Mouse (Mus musculus) heart, postnatal 10 days (tissue): ENCODE results near the gene Gm37240. TPM values are rescaled to one million over a fixed set of nuclear protein-coding genes. Genes with fewer than 3 reads are reported as not detected.

ENCODE experiments used
- DNase-seq, 2 experiments: peaks; one replicate each; pipeline ENCODE4 v3.0.0; 2021
- intact Hi-C: fragments of 180-260 bp; cut with DNase I; formaldehyde crosslinking; loops from one replicate; pipeline ENCODE4 v1.15.1; 2025
- total RNA-seq, 2 experiments: library from RNA; stranded (reverse); gene quantifications; 2 replicates each; pipeline ENCODE4 v1.2.3; 2021

Gene Gm37240
- total RNA-seq, 2 experiments from 2014 or later = 21.2 to 37.3 TPM

DNA sequence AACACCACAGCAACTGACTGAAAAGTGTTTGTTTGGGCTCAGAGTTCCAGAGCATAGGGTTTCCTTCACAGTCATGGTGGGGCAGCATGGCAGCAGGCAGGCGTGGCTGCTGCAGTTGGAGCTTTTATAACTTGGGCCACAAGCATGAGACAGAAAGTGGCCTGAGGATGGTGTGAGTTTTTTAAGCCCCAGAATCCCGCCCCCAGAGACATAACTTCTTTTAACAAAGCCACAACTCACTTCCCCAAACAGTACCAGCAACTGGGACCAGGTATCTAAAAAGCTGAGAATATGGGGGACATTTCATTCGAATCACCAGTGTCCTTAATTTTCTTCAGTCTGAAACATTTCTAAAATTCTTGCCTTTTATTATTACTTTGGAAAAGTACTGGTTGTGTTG lies 1049.3 kb downstream of the Gm37240 start:
- intact Hi-C loops = no loop called here
- no peak for DNase-seq

GRCm38 (mm10) chr3:84836029-84836428 lies 1051.3 kb downstream of the Gm37240 start:
- intact Hi-C loops = no loop called here
- no peak for DNase-seq

DNA sequence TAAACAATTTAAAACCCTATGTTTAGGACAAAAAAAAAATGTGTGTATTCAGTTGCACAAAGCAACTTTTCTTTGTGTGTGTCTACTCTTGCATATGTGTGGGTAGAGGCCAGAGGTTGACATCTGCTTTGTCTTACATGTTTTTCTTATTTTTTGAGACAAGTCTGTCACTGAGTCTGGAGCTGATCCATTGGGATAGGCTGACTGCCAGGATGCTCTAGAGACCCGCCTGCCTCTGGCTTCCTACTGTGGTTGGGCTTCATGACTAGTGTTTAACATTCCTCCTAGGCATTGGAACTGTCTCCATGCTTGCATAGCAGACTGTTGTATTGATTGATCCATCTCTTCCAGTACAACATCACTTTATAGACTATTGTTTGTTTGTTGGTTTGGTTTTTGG lies 1058.0 kb downstream of the Gm37240 start:
- intact Hi-C loops = no loop called here
- DNase-seq = no peak

DNA sequence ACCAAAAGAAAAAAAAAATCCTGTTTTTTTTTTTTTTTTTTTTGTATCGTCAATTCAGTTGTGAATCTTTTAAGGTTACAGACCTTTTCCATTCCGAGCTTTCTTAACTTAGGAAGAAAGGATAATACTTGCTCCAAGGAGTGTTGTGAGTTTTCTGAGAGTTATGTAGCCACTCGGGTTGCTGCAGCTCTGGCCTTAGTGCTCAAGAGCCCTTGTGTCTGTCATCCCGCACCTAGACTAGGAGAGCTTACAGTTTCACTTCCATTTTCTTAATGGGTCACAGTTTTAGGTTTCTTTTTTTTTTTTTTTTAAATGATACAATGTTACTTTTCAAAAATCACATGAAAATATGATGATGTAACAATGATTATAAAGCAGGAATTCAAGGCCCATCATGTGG lies 1059.7 kb downstream of the Gm37240 start:
- DNase-seq = no peak
- intact Hi-C loops = no loop called here

DNA sequence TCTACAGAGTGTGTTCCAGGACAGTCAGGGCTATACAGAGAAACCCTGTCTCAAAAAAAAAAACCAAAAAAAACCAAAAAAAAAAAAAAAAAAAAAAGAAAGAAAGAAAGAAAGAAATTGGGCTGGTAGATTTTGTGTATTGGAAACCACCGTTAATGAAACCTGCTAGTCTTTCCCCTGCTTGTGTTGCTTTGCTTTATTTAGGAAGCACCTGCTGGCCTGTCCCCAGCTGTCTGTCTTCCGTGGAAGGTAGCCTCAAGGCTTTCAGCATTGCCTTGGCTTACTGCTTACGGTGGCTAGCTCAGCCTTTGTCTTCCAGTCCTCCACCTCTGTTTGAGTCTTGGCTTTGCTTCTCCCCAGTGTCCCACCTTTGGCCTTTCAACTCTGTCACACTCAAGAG lies 1060.4 kb downstream of the Gm37240 start:
- no peak for DNase-seq
- intact Hi-C loops = no loop called here

DNA sequence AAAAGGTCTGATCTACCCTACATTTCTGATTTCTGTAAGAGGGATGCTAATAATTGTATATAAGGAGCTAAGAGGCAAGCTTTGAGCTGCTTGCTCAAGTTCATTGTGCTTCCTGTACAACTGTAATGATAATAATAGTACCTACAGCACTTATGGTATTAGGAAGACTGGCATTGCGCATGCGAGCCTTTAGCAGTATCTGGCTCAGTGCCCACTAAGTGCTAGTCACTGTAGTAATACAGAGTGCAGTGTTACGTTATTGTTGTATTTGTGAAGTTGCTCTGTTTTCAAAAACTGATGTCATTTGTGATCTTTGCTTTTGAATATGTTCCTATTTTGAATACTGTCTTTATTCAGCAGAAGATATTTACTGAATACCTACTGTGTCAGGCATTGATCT lies 1060.9 kb downstream of the Gm37240 start:
- DNase-seq = peak; percentile 38 to 53
- intact Hi-C loops = no loop called here

DNA sequence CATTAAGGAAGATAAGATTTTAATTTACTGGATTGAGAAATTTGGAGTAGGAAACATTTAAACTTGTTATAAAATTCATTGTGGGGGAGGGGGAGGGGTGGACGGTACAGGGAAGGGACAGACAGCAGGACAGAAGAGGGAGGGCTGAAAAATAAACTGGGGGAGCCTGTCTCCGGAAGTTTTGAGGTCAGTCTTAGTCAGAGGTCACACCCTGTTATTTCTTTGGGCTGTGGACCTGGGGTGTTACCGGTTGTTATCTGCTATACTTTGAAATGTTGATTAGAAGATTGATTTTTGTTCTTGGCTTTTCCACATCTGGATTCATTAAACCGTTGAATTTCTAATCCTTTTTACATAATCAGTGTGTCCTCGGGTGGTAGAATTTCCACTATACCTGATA lies 1061.3 kb downstream of the Gm37240 start:
- intact Hi-C loops = no loop called here

DNA sequence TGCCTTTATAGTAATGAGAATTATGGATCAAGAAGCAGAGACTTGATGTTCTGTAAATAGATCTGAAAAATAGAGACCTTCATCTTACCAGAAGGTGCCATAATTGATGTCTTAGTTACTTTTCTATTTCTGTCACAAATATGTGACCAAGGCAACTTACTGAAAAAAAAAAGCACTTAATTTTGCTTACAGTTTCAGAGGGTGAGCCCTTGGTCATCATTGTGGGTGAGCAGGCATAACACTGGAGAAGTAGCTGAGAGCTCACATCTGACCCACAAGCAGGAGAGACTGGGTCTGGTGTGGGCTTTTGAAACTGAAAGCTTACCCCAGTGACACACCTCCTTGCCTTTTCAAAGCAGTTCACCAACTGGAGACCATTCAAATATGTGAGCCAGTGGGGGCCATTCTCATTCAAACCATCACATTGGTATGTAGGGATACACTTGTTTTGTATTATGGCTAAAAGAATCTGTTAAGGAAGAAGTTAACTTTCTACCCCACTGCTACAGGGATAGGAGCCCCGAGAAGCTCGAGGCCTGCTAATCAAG lies 1066.6 kb downstream of the Gm37240 start:
- intact Hi-C loops = no loop called here
- no peak for DNase-seq

More for the DNA sequence above, 1061.3 kb downstream of the Gm37240 start:
- DNase-seq = no peak

- no peak for DNase-seq
- intact Hi-C loops = no loop called here
Measured at GRCm38 (mm10) chr3:84816951-84817350, 1070.4 kb downstream of the Gm37240 start.

GRCm38 (mm10) chr3:84815461-84815860 lies 1071.9 kb downstream of the Gm37240 start:
- intact Hi-C loops = no loop called here
- peak; percentile 51 to 56 for DNase-seq

- intact Hi-C loops = no loop called here
- DNase-seq = no peak
Measured at GRCm38 (mm10) chr3:84814762-84815381, 1072.4 kb downstream of the Gm37240 start, which contains the start of gene Fbxw7. Fbxw7 (plus strand) TSS chr3:84815268.

DNA sequence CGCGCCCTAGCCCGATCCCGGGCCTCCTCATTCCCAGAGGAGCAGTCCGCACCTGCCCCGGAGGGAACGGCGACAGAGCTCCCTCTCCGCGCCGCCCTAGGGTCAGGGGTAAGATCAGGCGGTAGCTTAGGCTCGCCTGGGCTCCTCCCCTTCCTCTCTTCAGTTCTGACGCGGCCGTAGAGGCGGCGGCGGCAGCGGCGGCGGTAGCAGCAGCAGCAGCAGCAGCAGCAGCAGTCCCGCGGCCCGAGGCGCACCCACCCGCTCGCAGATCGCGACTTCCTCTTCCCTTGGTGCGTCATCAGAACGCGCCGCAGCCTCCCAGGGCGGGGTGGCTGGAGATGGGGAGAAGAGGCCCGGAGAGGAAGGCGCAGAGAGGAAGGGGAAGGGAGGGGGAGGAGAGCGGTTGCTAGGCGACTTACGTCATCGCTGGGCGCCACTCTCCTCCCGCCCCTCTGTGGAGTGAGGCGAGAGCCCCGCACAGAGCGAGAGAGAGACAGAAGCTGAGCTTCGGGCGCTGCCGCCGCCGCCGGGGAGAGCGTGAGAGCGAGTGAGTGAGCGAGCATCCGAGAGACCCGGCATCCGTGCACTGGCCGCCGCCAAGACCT lies 1073.1 kb downstream of the Gm37240 start:
- intact Hi-C loops = no loop called here

GRCm38 (mm10) chr3:84813436-84814156 lies 1073.7 kb downstream of the Gm37240 start:
- intact Hi-C loops = no loop called here
- no peak for DNase-seq

More for the DNA sequence above, 1073.1 kb downstream of the Gm37240 start:
- DNase-seq = peak; percentile 100

DNA sequence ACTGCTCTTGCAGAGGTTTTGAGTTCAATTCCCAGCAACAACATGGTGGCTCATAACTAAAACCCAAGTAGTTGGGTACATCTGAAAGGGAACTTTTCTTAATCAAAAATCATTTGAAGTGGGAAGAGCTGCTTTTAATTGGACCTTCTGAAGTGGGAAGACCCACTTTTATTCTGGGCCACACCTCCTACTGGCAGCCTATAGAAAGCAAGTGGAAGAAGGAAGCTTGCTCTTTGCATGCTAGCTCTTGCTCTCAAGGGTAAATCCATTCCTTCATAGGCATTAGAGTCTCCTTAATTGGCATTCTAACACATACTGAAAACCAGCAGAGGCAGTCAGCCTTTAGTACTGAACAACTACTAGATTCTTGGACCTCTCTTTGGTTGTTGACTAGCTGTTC lies 1076.5 kb downstream of the Gm37240 start:
- intact Hi-C loops = no loop called here
- DNase-seq = no peak

DNA sequence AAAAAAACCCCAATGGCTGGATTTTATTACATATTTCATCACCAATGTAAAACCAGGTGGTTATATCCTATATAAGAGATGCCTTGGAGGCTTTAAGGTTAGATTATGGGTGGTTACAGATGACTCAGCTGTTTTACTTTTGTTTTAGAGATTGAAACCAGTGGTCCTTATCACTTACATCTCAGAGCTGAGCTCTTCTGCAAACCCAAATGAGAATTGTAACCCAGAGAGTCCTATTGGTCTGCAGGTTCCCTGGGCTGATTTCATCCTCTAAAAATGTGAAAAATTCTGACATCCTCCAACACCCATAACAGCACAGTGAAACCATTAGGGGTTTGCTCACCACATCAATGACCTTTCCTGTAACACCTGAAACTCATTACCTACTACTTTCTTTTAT lies 1078.4 kb downstream of the Gm37240 start:
- intact Hi-C loops = no loop called here
- no peak for DNase-seq

GRCm38 (mm10) chr3:84807826-84808225 lies 1079.5 kb downstream of the Gm37240 start:
- no peak for DNase-seq
- intact Hi-C loops = no loop called here

DNA sequence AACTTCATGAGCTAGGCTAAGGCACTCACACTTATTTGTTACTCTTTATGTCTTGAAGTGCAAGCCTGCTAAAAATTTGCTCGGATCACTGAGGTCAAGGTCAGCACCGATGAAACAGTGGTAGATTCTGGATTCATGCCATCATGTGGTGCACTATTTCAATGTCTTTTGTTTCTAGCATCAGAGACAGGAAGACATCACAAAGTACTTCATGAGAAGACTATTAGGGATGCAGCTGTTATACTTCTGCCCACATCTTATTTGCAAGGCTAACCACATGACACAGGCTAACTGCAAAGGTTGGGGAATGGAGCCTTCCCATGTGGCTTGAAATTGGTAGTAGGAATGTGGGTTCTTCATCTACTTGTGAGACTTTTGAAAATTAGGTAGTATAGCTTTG lies 1081.1 kb downstream of the Gm37240 start:
- DNase-seq = no peak
- intact Hi-C loops = no loop called here

GRCm38 (mm10) chr3:84804036-84804435 lies 1083.3 kb downstream of the Gm37240 start:
- intact Hi-C loops = no loop called here
- no peak for DNase-seq

GRCm38 (mm10) chr3:84787914-84788313 lies 1099.4 kb downstream of the Gm37240 start:
- intact Hi-C loops = no loop called here
- no peak for DNase-seq

- intact Hi-C loops = no loop called here
- DNase-seq = no peak
Measured at GRCm38 (mm10) chr3:84776084-84776483, 1111.2 kb downstream of the Gm37240 start.

- intact Hi-C loops = no loop called here
- DNase-seq = no peak
Measured at GRCm38 (mm10) chr3:84775577-84775976, 1111.7 kb downstream of the Gm37240 start.

- intact Hi-C loops = no loop called here
- DNase-seq = no peak
Measured at GRCm38 (mm10) chr3:84775067-84775423, 1112.3 kb downstream of the Gm37240 start.
